Mouse (Mus musculus): ENCODE measurements at regions not wholly inside any gene's neighbourhood (a gene's known extent, or its start where the extent isn't known, plus 50 kb on each side); places are given as distances from the start of the nearest gene placed in this dataset.

- TF ChIP-seq FLI1 (IDR thresholded peaks at IDR 0.05; ENCODE audit: low read length) (no peak), GATA1 (IDR thresholded peaks at IDR 0.05; ENCODE audit: borderline replicate concordance, low read length) (no peak)
Measured at GRCm38 (mm10) chr10:9239956-9240355, 354.1 kb upstream of the Sash1 start.

All from megakaryocyte, embryonic 14.5 days (primary cell).